Mouse (Mus musculus): ENCODE measurements around the gene Clnk. TPM values are rescaled to one million over a fixed set of nuclear protein-coding genes. Genes with fewer than 3 reads are reported as not detected.

The Clnk gene
- polyA plus RNA-seq, 1 experiment: not detected

GRCm38 (mm10) chr5:38781813-38782212 is 94.8 kb downstream of the Clnk start:
- Histone ChIP-seq H3K4me3 (ENCODE audit: insufficient read depth, low read length) (no peak overlapping the region), H3K4me1 (ENCODE audit: control insufficient read depth, insufficient read depth, low read length) (peaks cover 5% of the 10 kb centered on the region; the same call in 1 of the 2 replicates), H3K27ac (ENCODE audit: insufficient read depth, low read length) (no peak overlapping the region)
- TF ChIP-seq POLR2A (IDR thresholded peaks at IDR 0.05; ENCODE audit: low read depth, low read length) (no peak), CTCF (IDR thresholded peaks at IDR 0.05; ENCODE audit: borderline replicate concordance, insufficient read depth, low read length) (peak; percentile 30; the same call in 1 of the 2 replicates)

- TF ChIP-seq POLR2A (IDR thresholded peaks at IDR 0.05; ENCODE audit: low read depth, low read length) (no peak), CTCF (IDR thresholded peaks at IDR 0.05; ENCODE audit: borderline replicate concordance, insufficient read depth, low read length) (no peak)
- H3K4me1 ChIP-seq (ENCODE audit: control insufficient read depth, insufficient read depth, low read length): peaks cover 5% of the 10 kb centered on the region; the same call in 1 of the 2 replicates
- no peak overlapping the region for H3K27ac ChIP-seq (ENCODE audit: insufficient read depth, low read length)
- H3K4me3 ChIP-seq (ENCODE audit: insufficient read depth, low read length): no peak overlapping the region
Measured at GRCm38 (mm10) chr5:38780631-38781030, 96.0 kb downstream of the Clnk start.

GRCm38 (mm10) chr5:38780045-38780444 is 96.6 kb downstream of the Clnk start:
- Histone ChIP-seq H3K27ac (ENCODE audit: insufficient read depth, low read length) (no peak overlapping the region), H3K4me1 (ENCODE audit: control insufficient read depth, insufficient read depth, low read length) (peaks cover 5% of the 10 kb centered on the region; the same call in 1 of the 2 replicates), H3K4me3 (ENCODE audit: insufficient read depth, low read length) (no peak overlapping the region)
- TF ChIP-seq CTCF (IDR thresholded peaks at IDR 0.05; ENCODE audit: borderline replicate concordance, insufficient read depth, low read length): no peak
- TF ChIP-seq POLR2A (IDR thresholded peaks at IDR 0.05; ENCODE audit: low read depth, low read length): no peak

- no peak overlapping the region for H3K27ac ChIP-seq (ENCODE audit: insufficient read depth, low read length)
- H3K4me3 ChIP-seq (ENCODE audit: insufficient read depth, low read length): no peak overlapping the region
- TF ChIP-seq POLR2A (IDR thresholded peaks at IDR 0.05; ENCODE audit: low read depth, low read length) (no peak), CTCF (IDR thresholded peaks at IDR 0.05; ENCODE audit: borderline replicate concordance, insufficient read depth, low read length) (no peak)
- H3K4me1 ChIP-seq (ENCODE audit: control insufficient read depth, insufficient read depth, low read length): peaks cover 5% of the 10 kb centered on the region; the same call in 1 of the 2 replicates
Measured at GRCm38 (mm10) chr5:38775500-38775899, 101.1 kb downstream of the Clnk start.

- no peak overlapping the region for H3K27ac ChIP-seq (ENCODE audit: insufficient read depth, low read length)
- H3K4me3 ChIP-seq (ENCODE audit: insufficient read depth, low read length): no peak overlapping the region
- no peak for TF ChIP-seq POLR2A (IDR thresholded peaks at IDR 0.05; ENCODE audit: low read depth, low read length)
- peak; percentile 81; the same call in 1 of the 2 replicates for TF ChIP-seq CTCF (IDR thresholded peaks at IDR 0.05; ENCODE audit: borderline replicate concordance, insufficient read depth, low read length)
- H3K4me1 ChIP-seq (ENCODE audit: control insufficient read depth, insufficient read depth, low read length): no peaks in the 10 kb centered on the region
Measured at GRCm38 (mm10) chr5:38754950-38755349, 121.7 kb downstream of the Clnk start.

GRCm38 (mm10) chr5:38752749-38753148 is 123.9 kb downstream of the Clnk start:
- Histone ChIP-seq H3K4me1 (ENCODE audit: control insufficient read depth, insufficient read depth, low read length) (no peaks in the 10 kb centered on the region), H3K4me3 (ENCODE audit: insufficient read depth, low read length) (no peak overlapping the region), H3K27ac (ENCODE audit: insufficient read depth, low read length) (no peak overlapping the region)
- TF ChIP-seq CTCF (IDR thresholded peaks at IDR 0.05; ENCODE audit: borderline replicate concordance, insufficient read depth, low read length) (no peak), POLR2A (IDR thresholded peaks at IDR 0.05; ENCODE audit: low read depth, low read length) (no peak)

- Histone ChIP-seq H3K27ac (ENCODE audit: insufficient read depth, low read length) (no peak overlapping the region), H3K4me1 (ENCODE audit: control insufficient read depth, insufficient read depth, low read length) (no peaks in the 10 kb centered on the region), H3K4me3 (ENCODE audit: insufficient read depth, low read length) (no peak overlapping the region)
- TF ChIP-seq POLR2A (IDR thresholded peaks at IDR 0.05; ENCODE audit: low read depth, low read length): no peak
- no peak for TF ChIP-seq CTCF (IDR thresholded peaks at IDR 0.05; ENCODE audit: borderline replicate concordance, insufficient read depth, low read length)
Measured at GRCm38 (mm10) chr5:38708940-38709581, 167.6 kb downstream of the Clnk start.

GRCm38 (mm10) chr5:38707364-38708075 is 169.1 kb downstream of the Clnk start:
- no peaks in the 10 kb centered on the region for H3K4me1 ChIP-seq (ENCODE audit: control insufficient read depth, insufficient read depth, low read length)
- TF ChIP-seq POLR2A (IDR thresholded peaks at IDR 0.05; ENCODE audit: low read depth, low read length) (no peak), CTCF (IDR thresholded peaks at IDR 0.05; ENCODE audit: borderline replicate concordance, insufficient read depth, low read length) (no peak)
- H3K4me3 ChIP-seq (ENCODE audit: insufficient read depth, low read length): no peak overlapping the region
- H3K27ac ChIP-seq (ENCODE audit: insufficient read depth, low read length): no peak overlapping the region

- Histone ChIP-seq H3K4me3 (ENCODE audit: insufficient read depth, low read length) (no peak overlapping the region), H3K27ac (ENCODE audit: insufficient read depth, low read length) (no peak overlapping the region), H3K4me1 (ENCODE audit: control insufficient read depth, insufficient read depth, low read length) (no peaks in the 10 kb centered on the region)
- TF ChIP-seq POLR2A (IDR thresholded peaks at IDR 0.05; ENCODE audit: low read depth, low read length) (no peak), CTCF (IDR thresholded peaks at IDR 0.05; ENCODE audit: borderline replicate concordance, insufficient read depth, low read length) (no peak)
Measured at GRCm38 (mm10) chr5:38702941-38703340, 173.7 kb downstream of the Clnk start.

- no peaks in the 10 kb centered on the region for H3K4me1 ChIP-seq (ENCODE audit: control insufficient read depth, insufficient read depth, low read length)
- H3K4me3 ChIP-seq (ENCODE audit: insufficient read depth, low read length): no peak overlapping the region
- H3K27ac ChIP-seq (ENCODE audit: insufficient read depth, low read length): no peak overlapping the region
- TF ChIP-seq POLR2A (IDR thresholded peaks at IDR 0.05; ENCODE audit: low read depth, low read length) (no peak), CTCF (IDR thresholded peaks at IDR 0.05; ENCODE audit: borderline replicate concordance, insufficient read depth, low read length) (no peak)
Measured at GRCm38 (mm10) chr5:38702091-38702490, 174.5 kb downstream of the Clnk start.

Measured in embryonic fibroblast, embryonic 13.5 days (primary cell).